Mouse (Mus musculus): ENCODE data around the gene Acbd3.

DNA sequence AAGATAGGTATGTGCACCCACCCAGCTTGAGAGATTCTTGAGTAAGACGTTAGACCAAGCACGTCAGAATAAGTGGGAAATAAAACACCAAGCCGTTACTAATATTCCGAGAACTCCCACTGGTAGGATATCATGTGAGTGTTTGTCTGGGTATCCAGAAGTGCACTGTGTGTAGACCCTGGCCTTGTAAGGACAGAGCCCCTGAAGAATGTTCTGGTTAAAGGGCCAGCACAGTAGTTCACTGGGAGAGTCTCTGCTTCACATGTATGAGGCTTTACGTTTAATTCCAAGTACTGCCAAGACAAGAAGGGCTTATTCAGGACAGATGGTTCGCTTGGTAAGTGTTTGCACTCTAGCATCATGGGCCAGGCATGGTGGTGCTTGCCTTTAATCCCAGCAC is 6.4 kb upstream of the Acbd3 start:
- TF ChIP-seq CTCF (IDR thresholded peaks at IDR 0.05; ENCODE audit: low read depth) (no peak), EP300 (IDR thresholded peaks at IDR 0.05; ENCODE audit: low read depth) (no peak)
